Mouse (Mus musculus): ENCODE measurements around the gene Clptm1. TPM values are rescaled to one million over a fixed set of nuclear protein-coding genes. Genes with fewer than 3 reads are reported as not detected.
"Not testable (repeated sequence)": the region's sequence is repeated elsewhere in the genome, so short reads cannot be mapped to it uniquely, and the experiment has no call there.

Gene Clptm1
- polyA plus RNA-seq, 1 experiment from 2014 or later = 108 TPM

- WGBS = 92% methylated on average over 2 of the region's 2 CpGs
- Histone ChIP-seq H3K4me2 (no peak overlapping the region), H3K4me1 (replicated peaks) (peaks cover 8% of the 10 kb centered on the region; the same call in 1 of the 2 replicates), H3K27ac (no peak overlapping the region), H3K36me3 (no peaks in the 10 kb centered on the region), H3K9me3 (no peaks in the 10 kb centered on the region), H3K27me3 (no peaks in the 10 kb centered on the region), H3K9ac (no peak overlapping the region), H3K4me3 (no peak overlapping the region)
- ATAC-seq (ENCODE audit: low FRiP score) = no peak
Observed at GRCm38 (mm10) chr7:19688611-19689010, 23.8 kb upstream of the Clptm1 start.

- WGBS = 90% methylated on average over 10 of the region's 10 CpGs
- no peak for ATAC-seq (ENCODE audit: low FRiP score)
Observed at GRCm38 (mm10) chr7:19688101-19688500, 23.3 kb upstream of the Clptm1 start.

GRCm38 (mm10) chr7:19686927-19687583 is 22.2 kb upstream of the Clptm1 start:
- not testable (repeated sequence) for ATAC-seq (ENCODE audit: low FRiP score); H3K9ac ChIP-seq; H3K27me3 ChIP-seq; H3K27ac ChIP-seq; H3K4me1 ChIP-seq (replicated peaks); H3K9me3 ChIP-seq; H3K4me2 ChIP-seq; H3K36me3 ChIP-seq; H3K4me3 ChIP-seq
- 73% methylated on average over 8 of the region's 8 CpGs for WGBS

More at GRCm38 (mm10) chr7:19688101-19688500, 23.3 kb upstream of the Clptm1 start:
- Histone ChIP-seq H3K9ac (no peak overlapping the region), H3K27me3 (no peaks in the 10 kb centered on the region), H3K9me3 (no peaks in the 10 kb centered on the region), H3K27ac (no peak overlapping the region), H3K4me1 (replicated peaks) (peaks cover 3% of the 10 kb centered on the region; the same call in 1 of the 2 replicates), H3K4me2 (no peak overlapping the region), H3K4me3 (no peak overlapping the region), H3K36me3 (no peaks in the 10 kb centered on the region)

- 86% methylated on average over 6 of the region's 6 CpGs for WGBS
- Histone ChIP-seq H3K4me2 (no peak overlapping the region), H3K9ac (no peak overlapping the region), H3K9me3 (no peaks in the 10 kb centered on the region), H3K27ac (no peak overlapping the region), H3K27me3 (no peaks in the 10 kb centered on the region), H3K4me1 (replicated peaks) (no peaks in the 10 kb centered on the region), H3K36me3 (no peaks in the 10 kb centered on the region), H3K4me3 (no peak overlapping the region)
- ATAC-seq (ENCODE audit: low FRiP score) = no peak
Observed at GRCm38 (mm10) chr7:19686521-19686920, 21.7 kb upstream of the Clptm1 start.

GRCm38 (mm10) chr7:19685374-19685773 is 20.5 kb upstream of the Clptm1 start:
- WGBS = 68% methylated on average over 4 of the region's 4 CpGs
- no peak overlapping the region for H3K27ac ChIP-seq
- H3K9ac ChIP-seq = no peak overlapping the region
- H3K27me3 ChIP-seq = no peaks in the 10 kb centered on the region
- H3K36me3 ChIP-seq = no peaks in the 10 kb centered on the region
- H3K4me1 ChIP-seq (replicated peaks) = no peaks in the 10 kb centered on the region
- H3K9me3 ChIP-seq = no peaks in the 10 kb centered on the region
- no peak for ATAC-seq (ENCODE audit: low FRiP score)
- no peak overlapping the region for H3K4me2 ChIP-seq
- no peak overlapping the region for H3K4me3 ChIP-seq

- H3K4me2 ChIP-seq = no peak overlapping the region
- no peaks in the 10 kb centered on the region for H3K9me3 ChIP-seq
- ATAC-seq (ENCODE audit: low FRiP score) = no peak
- 91% methylated on average over 6 of the region's 6 CpGs for WGBS
- no peaks in the 10 kb centered on the region for H3K27me3 ChIP-seq
- no peaks in the 10 kb centered on the region for H3K36me3 ChIP-seq
- no peak overlapping the region for H3K9ac ChIP-seq
- no peak overlapping the region for H3K27ac ChIP-seq
- H3K4me1 ChIP-seq (replicated peaks) = no peaks in the 10 kb centered on the region
- no peak overlapping the region for H3K4me3 ChIP-seq
Observed at GRCm38 (mm10) chr7:19683771-19684201, 19.0 kb upstream of the Clptm1 start.

- Histone ChIP-seq H3K9ac (no peak overlapping the region), H3K36me3 (no peaks in the 10 kb centered on the region), H3K4me3 (no peak overlapping the region), H3K4me2 (no peak overlapping the region), H3K27ac (no peak overlapping the region), H3K4me1 (replicated peaks) (no peaks in the 10 kb centered on the region), H3K27me3 (no peaks in the 10 kb centered on the region), H3K9me3 (no peaks in the 10 kb centered on the region)
- 92% methylated on average over 3 of the region's 3 CpGs for WGBS
- no peak for ATAC-seq (ENCODE audit: low FRiP score)
Observed at GRCm38 (mm10) chr7:19682979-19683378, 18.1 kb upstream of the Clptm1 start.

GRCm38 (mm10) chr7:19681202-19681694 is 16.4 kb upstream of the Clptm1 start, which contains the start of the genes Gm44805 and Apoc4:
TSS of gene Gm44805 (minus strand) at chr7:19681423.
TSS of gene Apoc4 (minus strand) at chr7:19681479.
- Histone ChIP-seq H3K9me3 (no peaks in the 10 kb centered on the region), H3K27ac (no peak within 1 kb of the TSS), H3K9ac (no peak within 1 kb of the TSS), H3K4me2 (no peak within 1 kb of the TSS), H3K4me1 (replicated peaks) (no peaks in the 10 kb centered on the region), H3K4me3 (no peak within 1 kb of the TSS), H3K27me3 (no peaks in the 10 kb centered on the region), H3K36me3 (no peaks in the 10 kb centered on the region)
- WGBS = 67% methylated on average over 8 of the region's 8 CpGs
- ATAC-seq (ENCODE audit: low FRiP score) = no peak

GRCm38 (mm10) chr7:19680702-19681101 is 15.9 kb upstream of the Clptm1 start:
- H3K27ac ChIP-seq = no peak overlapping the region
- 87% methylated on average over 2 of the region's 2 CpGs for WGBS
- no peaks in the 10 kb centered on the region for H3K9me3 ChIP-seq
- no peak overlapping the region for H3K9ac ChIP-seq
- H3K4me3 ChIP-seq = no peak overlapping the region
- no peaks in the 10 kb centered on the region for H3K36me3 ChIP-seq
- no peaks in the 10 kb centered on the region for H3K4me1 ChIP-seq (replicated peaks)
- no peak overlapping the region for H3K4me2 ChIP-seq
- no peak for ATAC-seq (ENCODE audit: low FRiP score)
- no peaks in the 10 kb centered on the region for H3K27me3 ChIP-seq

- Histone ChIP-seq H3K4me1 (replicated peaks) (no peaks in the 10 kb centered on the region), H3K27me3 (no peaks in the 10 kb centered on the region), H3K4me2 (no peak overlapping the region), H3K36me3 (no peaks in the 10 kb centered on the region), H3K9me3 (no peaks in the 10 kb centered on the region), H3K4me3 (no peak overlapping the region), H3K27ac (no peak overlapping the region), H3K9ac (no peak overlapping the region)
- no peak for ATAC-seq (ENCODE audit: low FRiP score)
- 88% methylated on average over 3 of the region's 3 CpGs for WGBS
Observed at GRCm38 (mm10) chr7:19678901-19679300, 14.1 kb upstream of the Clptm1 start.

GRCm38 (mm10) chr7:19677872-19678271 is 13.0 kb upstream of the Clptm1 start, which contains the start of gene Apoc2:
TSS of gene Apoc2 (minus strand) at chr7:19677941.
- no peak for ATAC-seq (ENCODE audit: low FRiP score)
- H3K27me3 ChIP-seq = no peaks in the 10 kb centered on the region
- H3K4me2 ChIP-seq = no peak within 1 kb of the TSS
- H3K9ac ChIP-seq = no peak within 1 kb of the TSS
- H3K36me3 ChIP-seq = no peaks in the 10 kb centered on the region
- H3K9me3 ChIP-seq = no peaks in the 10 kb centered on the region
- WGBS = 80% methylated on average over 8 of the region's 8 CpGs
- no peaks in the 10 kb centered on the region for H3K4me1 ChIP-seq (replicated peaks)
- no peak within 1 kb of the TSS for H3K27ac ChIP-seq
- no peak within 1 kb of the TSS for H3K4me3 ChIP-seq

GRCm38 (mm10) chr7:19676662-19677061 is 11.8 kb upstream of the Clptm1 start:
- Histone ChIP-seq H3K4me3 (no peak overlapping the region), H3K9ac (no peak overlapping the region), H3K36me3 (no peaks in the 10 kb centered on the region), H3K27ac (no peak overlapping the region), H3K4me1 (replicated peaks) (no peaks in the 10 kb centered on the region), H3K27me3 (no peaks in the 10 kb centered on the region), H3K4me2 (no peak overlapping the region), H3K9me3 (no peaks in the 10 kb centered on the region)
- no peak for ATAC-seq (ENCODE audit: low FRiP score)
- WGBS = 87% methylated on average over 1 of the region's 1 CpGs

GRCm38 (mm10) chr7:19675824-19676223 is 11.0 kb upstream of the Clptm1 start:
- no peak for ATAC-seq (ENCODE audit: low FRiP score)
- WGBS = 88% methylated on average over 10 of the region's 10 CpGs
- H3K27me3 ChIP-seq = no peaks in the 10 kb centered on the region

More at GRCm38 (mm10) chr7:19675824-19676223, 11.0 kb upstream of the Clptm1 start:
- Histone ChIP-seq H3K9ac (no peak overlapping the region), H3K27ac (no peak overlapping the region), H3K9me3 (no peaks in the 10 kb centered on the region), H3K36me3 (no peaks in the 10 kb centered on the region), H3K4me3 (no peak overlapping the region), H3K4me2 (no peak overlapping the region), H3K4me1 (replicated peaks) (no peaks in the 10 kb centered on the region)
